Mouse (Mus musculus) macrophage (primary cell): ENCODE results near the gene Wnk4. TPM values are rescaled to one million over a fixed set of nuclear protein-coding genes. Genes with fewer than 3 reads are reported as not detected.
"Not testable (repeated sequence)": the region's sequence is repeated elsewhere in the genome, so short reads cannot be mapped to it uniquely, and the experiment has no call there.

ENCODE experiments used
- H3K27ac ChIP-seq: fragments of 350-480 bp; formaldehyde crosslinking; 2 replicates; pipeline ENCODE4 v1.9.0; 2021
- H3K36me3 ChIP-seq: fragments of 350-480 bp; formaldehyde crosslinking; 2 replicates; pipeline ENCODE4 v1.9.0; 2021; ENCODE audit errors: inconsistent target
- H3K4me3 ChIP-seq: fragments of 350-480 bp; formaldehyde crosslinking; 2 replicates; pipeline ENCODE4 v1.9.0; 2021; ENCODE audit errors: inconsistent target
- H3K79me2 ChIP-seq: fragments of 350-480 bp; formaldehyde crosslinking; 2 replicates; pipeline ENCODE4 v1.9.0; 2021; ENCODE audit errors: inconsistent target
- WGBS: methylation state at CpG from one replicate; pipeline ENCODE4 v1.1.7; 2026; ENCODE audit warnings: inconsistent platforms; ENCODE audit not compliant: missing documents; 5-methylcytosine and 5-hydroxymethylcytosine counted together
- polyA plus RNA-seq: library from polyadenylated mRNA; stranded (reverse); fragments of 250-400 nt; gene quantifications from 3 replicates; pipeline ENCODE4 v1.2.4, GENCODE M21; 2018; ENCODE audit warnings: inconsistent platforms

Wnk4 gene
- polyA plus RNA-seq, 1 experiment from 2014 or later, result not detected

GRCm38 (mm10) chr11:101307744-101308143 lies 47.4 kb downstream of the Wnk4 start:
- Histone ChIP-seq H3K27ac (no peak overlapping the region), H3K4me3 (no peak overlapping the region), H3K36me3 (no peaks in the 10 kb centered on the region), H3K79me2 (no peaks in the 10 kb centered on the region)
- WGBS, result 61% methylated on average over 5 of the region's 5 CpGs

GRCm38 (mm10) chr11:101311083-101311482 lies 50.7 kb downstream of the Wnk4 start:
- no peaks in the 10 kb centered on the region for H3K79me2 ChIP-seq
- no peak overlapping the region for H3K27ac ChIP-seq
- H3K4me3 ChIP-seq, result no peak overlapping the region
- 69% methylated on average over 3 of the region's 3 CpGs for WGBS
- H3K36me3 ChIP-seq, result no peaks in the 10 kb centered on the region

- Histone ChIP-seq H3K36me3 (no peaks in the 10 kb centered on the region), H3K4me3 (no peak overlapping the region), H3K79me2 (peaks cover 10% of the 10 kb centered on the region), H3K27ac (no peak overlapping the region)
- 51% methylated on average over 3 of the region's 3 CpGs for WGBS
These were observed 51.8 kb downstream of the Wnk4 start for GRCm38 (mm10) chr11:101312150-101312549.

GRCm38 (mm10) chr11:101314567-101314966 lies 54.2 kb downstream of the Wnk4 start:
- peaks cover 9% of the 10 kb centered on the region for H3K36me3 ChIP-seq
- WGBS, result 94% methylated on average over 1 of the region's 1 CpGs
- no peak overlapping the region for H3K4me3 ChIP-seq
- H3K79me2 ChIP-seq, result peaks cover 31% of the 10 kb centered on the region
- no peak overlapping the region for H3K27ac ChIP-seq

GRCm38 (mm10) chr11:101315082-101315650 lies 54.8 kb downstream of the Wnk4 start:
- WGBS, result 91% methylated on average over 5 of the region's 8 CpGs
- peak overlapping the region; percentile 97 for H3K4me3 ChIP-seq
- H3K27ac ChIP-seq, result peak overlapping the region; percentile 65
- H3K79me2 ChIP-seq, result peaks cover 31% of the 10 kb centered on the region
- H3K36me3 ChIP-seq, result peaks cover 15% of the 10 kb centered on the region

GRCm38 (mm10) chr11:101315665-101316500 lies 55.5 kb downstream of the Wnk4 start, which contains the start of gene Psme3:
Gene Psme3, plus strand, starts transcription at chr11:101316213.
- Histone ChIP-seq H3K4me3 (peak within 1 kb of the TSS; percentile 97), H3K27ac (peak within 1 kb of the TSS; percentile 65), H3K36me3 (peaks cover 22% of the 10 kb centered on the region), H3K79me2 (peaks cover 31% of the 10 kb centered on the region)
- under 1% methylated on average over 54 of the region's 62 CpGs for WGBS

- 2% methylated on average over 16 of the region's 17 CpGs for WGBS
- Histone ChIP-seq H3K36me3 (peaks cover 29% of the 10 kb centered on the region), H3K4me3 (peak overlapping the region; percentile 97), H3K79me2 (peaks cover 31% of the 10 kb centered on the region), H3K27ac (peak overlapping the region; percentile 32)
These were observed 56.1 kb downstream of the Wnk4 start for GRCm38 (mm10) chr11:101316501-101316917.

- 34% methylated on average over 4 of the region's 4 CpGs for WGBS
- Histone ChIP-seq H3K4me3 (no peak overlapping the region), H3K27ac (no peak overlapping the region), H3K79me2 (peaks cover 6% of the 10 kb centered on the region), H3K36me3 (peaks cover 65% of the 10 kb centered on the region)
These were observed 63.2 kb downstream of the Wnk4 start for GRCm38 (mm10) chr11:101323609-101324008.

GRCm38 (mm10) chr11:101324763-101325162 lies 64.4 kb downstream of the Wnk4 start, which contains the start of gene Aoc2:
Gene Aoc2, plus strand, starts transcription at chr11:101325063.
- 89% methylated on average over 5 of the region's 5 CpGs for WGBS
- no peak within 1 kb of the TSS for H3K4me3 ChIP-seq
- peaks cover 53% of the 10 kb centered on the region for H3K36me3 ChIP-seq
- no peak within 1 kb of the TSS for H3K27ac ChIP-seq
- no peaks in the 10 kb centered on the region for H3K79me2 ChIP-seq

GRCm38 (mm10) chr11:101325201-101325600 lies 64.8 kb downstream of the Wnk4 start:
- H3K27ac ChIP-seq, H3K79me2 ChIP-seq, H3K4me3 ChIP-seq: not testable (repeated sequence)
- peaks cover 49% of the 10 kb centered on the region for H3K36me3 ChIP-seq
- WGBS, result 96% methylated on average over 9 of the region's 11 CpGs

GRCm38 (mm10) chr11:101326147-101326546 lies 65.8 kb downstream of the Wnk4 start:
- H3K36me3 ChIP-seq, result peaks cover 40% of the 10 kb centered on the region
- H3K27ac ChIP-seq, result no peak overlapping the region
- H3K4me3 ChIP-seq, result no peak overlapping the region
- 94% methylated on average over 11 of the region's 11 CpGs for WGBS
- no peaks in the 10 kb centered on the region for H3K79me2 ChIP-seq

Other genes with a start within 250 kb of the Wnk4 start
- gene Naglu, start 190.6 kb upstream of the Wnk4 start, polyA plus RNA-seq, result 71.6 to 194 TPM (median 117 TPM) in 3 replicates
- 0.22 to 0.84 TPM (median 0.32 TPM) in 3 replicates for gene Hsd17b1, start 182.2 kb upstream of the Wnk4 start, polyA plus RNA-seq
- 18.6 to 23.1 TPM (median 19.3 TPM) in 3 replicates for gene Coasy, start 178.0 kb upstream of the Wnk4 start, polyA plus RNA-seq
- gene Mlx, start 173.3 kb upstream of the Wnk4 start, polyA plus RNA-seq, result 33.1 to 44.4 TPM (median 37.3 TPM) in 3 replicates
- 0.90 to 14.7 TPM (median 3.7 TPM) in 3 replicates for gene Psmc3ip, start 165.1 kb upstream of the Wnk4 start, polyA plus RNA-seq
- 38.2 to 59.4 TPM (median 44.0 TPM) in 3 replicates for gene Retreg3, start 140.7 kb upstream of the Wnk4 start, polyA plus RNA-seq
- 10.9 to 24.7 TPM (median 23.0 TPM) in 3 replicates for gene Tubg1, start 140.6 kb upstream of the Wnk4 start, polyA plus RNA-seq
- 0.13 TPM in 1 of 3 replicates, not detected in the others for gene Tubg2, start 104.7 kb upstream of the Wnk4 start, polyA plus RNA-seq
- gene Cntnap1, start 90.0 kb upstream of the Wnk4 start, polyA plus RNA-seq, result 0.17 to 0.34 TPM (median 0.27 TPM) in 3 replicates
- gene Plekhh3, start 89.2 kb upstream of the Wnk4 start, polyA plus RNA-seq, result 0.67 to 3.1 TPM (median 2.7 TPM) in 3 replicates
- not detected in 3 replicates for gene Ccr10, start 85.1 kb upstream of the Wnk4 start, polyA plus RNA-seq
- 19.6 to 40.4 TPM (median 38.1 TPM) in 3 replicates for gene Ezh1, start 34.1 kb upstream of the Wnk4 start, polyA plus RNA-seq
- 0.36 TPM in 1 of 3 replicates, not detected in the others for gene Ramp2, start 14.5 kb upstream of the Wnk4 start, polyA plus RNA-seq
- 90.9 to 128 TPM (median 115 TPM) in 3 replicates for gene Vps25, start 6.9 kb upstream of the Wnk4 start, polyA plus RNA-seq
- 0.17 to 0.29 TPM in 2 of 3 replicates, not detected in the other for gene Cntd1, start 18.4 kb downstream of the Wnk4 start, polyA plus RNA-seq
- 46.1 to 108 TPM (median 103 TPM) in 3 replicates for gene Coa3, start 18.5 kb downstream of the Wnk4 start, polyA plus RNA-seq
- gene Becn1, start 41.7 kb downstream of the Wnk4 start, polyA plus RNA-seq, result 89.3 to 112 TPM (median 98.9 TPM) in 3 replicates
- 53.0 to 111 TPM (median 98.6 TPM) in 3 replicates for gene Psme3, start 55.6 kb downstream of the Wnk4 start, polyA plus RNA-seq
- 0.43 to 1.0 TPM (median 0.67 TPM) in 3 replicates for gene Aoc2, start 64.5 kb downstream of the Wnk4 start, polyA plus RNA-seq
- not detected in 3 replicates for gene Aoc3, start 70.0 kb downstream of the Wnk4 start, polyA plus RNA-seq
- not detected in 3 replicates for gene G6pc, start 107.0 kb downstream of the Wnk4 start, polyA plus RNA-seq
- gene Aarsd1, start 157.0 kb downstream of the Wnk4 start, polyA plus RNA-seq, result 11.0 to 28.5 TPM (median 12.0 TPM) in 3 replicates
- 0.82 to 2.1 TPM in 2 of 3 replicates, not detected in the other for gene Gm27029, start 164.2 kb downstream of the Wnk4 start, polyA plus RNA-seq
- gene Rundc1, start 164.5 kb downstream of the Wnk4 start, polyA plus RNA-seq, result 7.5 to 12.0 TPM (median 11.5 TPM) in 3 replicates
- 1.6 to 5.3 TPM in 2 of 3 replicates, not detected in the other for gene Ptges3l, start 164.8 kb downstream of the Wnk4 start, polyA plus RNA-seq
- 158 to 680 TPM (median 569 TPM) in 3 replicates for gene Rpl27, start 181.7 kb downstream of the Wnk4 start, polyA plus RNA-seq
- 24.9 to 84.0 TPM (median 72.4 TPM) in 3 replicates for gene Ifi35, start 187.8 kb downstream of the Wnk4 start, polyA plus RNA-seq
- gene Rnd2, start 204.4 kb downstream of the Wnk4 start, polyA plus RNA-seq, result 4.7 to 7.4 TPM (median 6.7 TPM) in 3 replicates
- 611 to 709 TPM (median 617 TPM) in 3 replicates for gene Vat1, start 205.7 kb downstream of the Wnk4 start, polyA plus RNA-seq